Mouse (Mus musculus): ENCODE data around the gene Arih2. TPM values are rescaled to one million over a fixed set of nuclear protein-coding genes. Genes with fewer than 3 reads are reported as not detected.

Arih2 gene
- polyA plus RNA-seq, 1 experiment from 2014 or later: 44.9 TPM

DNA sequence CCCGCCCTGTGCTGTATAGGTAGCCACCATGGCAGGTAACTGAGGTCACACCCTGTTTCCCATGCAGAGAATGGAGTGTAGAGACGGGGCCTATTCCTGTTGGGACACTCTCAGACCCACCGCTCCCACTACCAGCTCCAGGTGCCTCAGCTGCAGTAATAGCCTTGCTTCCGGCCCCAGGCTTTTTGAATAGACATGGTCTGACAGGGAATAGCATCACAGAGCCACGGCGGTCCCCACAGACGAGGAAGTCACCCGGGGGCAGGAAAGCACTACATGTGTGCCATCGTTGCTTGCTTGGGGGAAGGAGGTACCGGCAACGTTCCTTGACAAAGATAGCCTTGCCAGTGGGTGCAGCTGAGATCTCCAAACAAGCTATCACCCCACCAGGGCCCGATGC, 74.3 kb downstream of the Arih2 start:
- Histone ChIP-seq H3K4me3 (ENCODE audit: low read depth, low read length) (no peak overlapping the region), H3K4me1 (ENCODE audit: insufficient read depth) (peaks cover 19% of the 10 kb centered on the region), H3K4me2 (no peak overlapping the region), H3K9ac (no peak overlapping the region), H3K27ac (ENCODE audit: low read depth) (no peak overlapping the region), H3K36me3 (ENCODE audit: insufficient read depth) (peaks cover 63% of the 10 kb centered on the region), H3K9me3 (ENCODE audit: low read depth, low read length) (no peaks in the 10 kb centered on the region), H3K27me3 (ENCODE audit: insufficient read depth, low read length) (no peaks in the 10 kb centered on the region)
- no peak for TF ChIP-seq CTCF (IDR thresholded peaks at IDR 0.05; ENCODE audit: low read depth)
- WGBS: 81% methylated on average over 12 of the region's 12 CpGs
- DNase-seq (no peak), ATAC-seq (ENCODE audit: insufficient read depth) (no peak)

DNA sequence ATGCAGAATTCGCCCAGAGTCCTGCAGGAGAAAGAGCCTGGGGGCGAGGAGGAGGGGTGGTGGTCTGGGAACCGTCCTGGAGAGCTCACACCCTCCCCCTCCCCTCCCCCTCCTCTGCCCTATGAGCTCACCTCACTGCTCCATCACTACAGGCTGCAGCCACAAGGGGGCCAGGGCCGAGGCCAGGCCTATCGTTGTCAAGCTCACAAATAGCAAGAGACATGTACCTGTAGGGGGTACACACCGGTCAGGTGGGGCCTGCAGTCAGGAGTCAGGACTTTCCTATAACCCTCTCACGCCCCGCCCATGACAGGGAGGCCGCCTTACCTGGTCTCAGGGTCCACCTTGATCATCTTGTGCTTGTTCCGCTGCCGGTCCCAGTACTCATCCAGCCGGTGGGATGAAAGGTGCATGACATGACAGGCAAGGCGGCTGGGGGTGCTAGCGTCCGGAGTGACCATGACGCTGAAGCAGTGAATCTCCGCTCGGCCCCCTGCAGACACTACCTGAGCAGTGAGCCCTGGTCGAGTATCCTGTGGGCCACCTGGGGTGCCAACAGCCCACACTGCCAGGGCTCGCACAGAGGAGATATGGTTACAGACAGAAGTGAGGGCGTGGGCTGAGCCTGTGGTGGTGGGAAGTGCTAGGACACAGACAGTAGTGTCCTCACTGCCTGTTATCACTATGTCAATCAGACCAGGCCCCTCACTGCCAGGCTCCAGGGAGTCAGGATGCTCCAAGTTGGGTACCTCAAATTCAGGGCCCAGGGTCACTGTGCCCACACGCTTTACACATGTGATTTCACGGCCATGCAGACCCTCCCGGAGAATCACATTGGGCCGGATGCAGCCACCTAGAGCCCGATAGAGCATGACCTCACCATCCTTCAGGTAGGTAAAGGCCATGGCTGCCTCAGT, 75.2 kb downstream of the Arih2 start:
- 51% methylated on average over 26 of the region's 26 CpGs for WGBS
- no peaks in the 10 kb centered on the region for H3K27me3 ChIP-seq (ENCODE audit: insufficient read depth, low read length)
- no peak for ATAC-seq (ENCODE audit: insufficient read depth)
- peaks cover 63% of the 10 kb centered on the region for H3K36me3 ChIP-seq (ENCODE audit: insufficient read depth)
- H3K9me3 ChIP-seq (ENCODE audit: low read depth, low read length): no peaks in the 10 kb centered on the region
- no peak overlapping the region for H3K4me2 ChIP-seq
- DNase-seq: peak; percentile 72
- H3K4me3 ChIP-seq (ENCODE audit: low read depth, low read length): no peak overlapping the region
- peak; percentile 80 for TF ChIP-seq CTCF (IDR thresholded peaks at IDR 0.05; ENCODE audit: low read depth)
- H3K4me1 ChIP-seq (ENCODE audit: insufficient read depth): peaks cover 18% of the 10 kb centered on the region
- H3K27ac ChIP-seq (ENCODE audit: low read depth): no peak overlapping the region
- H3K9ac ChIP-seq: no peak overlapping the region; the same call in 1 of the 2 replicates

DNA sequence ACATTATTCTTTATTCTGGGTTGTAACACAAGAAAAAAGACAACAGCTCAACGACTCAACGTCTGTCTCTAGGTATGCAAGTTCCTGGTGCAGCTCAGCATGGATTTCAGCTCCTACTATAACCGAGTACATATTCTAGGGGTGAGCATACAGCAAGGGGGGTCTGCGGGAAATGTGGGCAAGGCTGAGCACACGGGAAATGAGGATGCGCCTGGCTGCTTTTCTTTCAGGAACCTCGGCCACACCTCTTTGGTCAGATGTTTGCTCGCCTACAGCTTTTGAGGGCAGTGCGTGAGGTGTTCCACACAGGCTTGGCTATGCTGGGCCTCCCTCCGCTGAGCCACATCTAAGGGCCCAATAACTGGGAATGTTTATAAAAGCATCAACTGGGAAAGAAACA, 76.9 kb downstream of the Arih2 start:
- Histone ChIP-seq H3K27me3 (ENCODE audit: insufficient read depth, low read length) (no peaks in the 10 kb centered on the region), H3K36me3 (ENCODE audit: insufficient read depth) (peaks cover 63% of the 10 kb centered on the region), H3K27ac (ENCODE audit: low read depth) (no peak overlapping the region), H3K9me3 (ENCODE audit: low read depth, low read length) (no peaks in the 10 kb centered on the region), H3K4me1 (ENCODE audit: insufficient read depth) (peaks cover 23% of the 10 kb centered on the region), H3K4me2 (no peak overlapping the region), H3K4me3 (ENCODE audit: low read depth, low read length) (no peak overlapping the region), H3K9ac (no peak overlapping the region)
- DNase-seq (no peak), ATAC-seq (ENCODE audit: insufficient read depth) (no peak)
- 71% methylated on average over 10 of the region's 10 CpGs for WGBS
- no peak for TF ChIP-seq CTCF (IDR thresholded peaks at IDR 0.05; ENCODE audit: low read depth)

DNA sequence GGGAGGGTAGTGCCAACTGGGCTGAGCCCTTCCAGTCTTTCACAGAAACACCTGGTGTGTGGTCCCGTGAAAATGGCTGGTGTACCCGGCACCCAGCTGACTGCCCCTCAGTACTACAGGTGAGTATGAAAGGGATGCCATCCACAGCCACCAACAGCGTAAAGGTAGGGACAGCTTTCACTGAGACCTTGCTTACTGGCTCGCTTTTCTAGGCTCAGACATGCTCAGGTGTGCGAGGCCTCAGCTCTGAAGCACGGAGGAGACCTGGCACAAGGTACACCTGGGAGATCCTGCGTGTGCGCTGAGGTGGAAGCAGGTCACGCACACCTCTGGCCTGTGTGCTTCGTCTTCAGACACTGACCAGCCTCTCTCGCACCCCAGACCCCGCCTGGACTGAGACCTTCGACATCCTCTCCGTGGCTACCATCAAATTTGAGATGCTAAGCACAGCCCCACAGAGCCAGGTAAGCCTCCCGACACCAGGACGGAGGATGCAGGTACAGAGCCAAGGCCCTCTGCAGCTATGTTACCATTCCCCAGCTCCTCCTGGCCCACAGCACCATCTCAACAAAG, 77.7 kb downstream of the Arih2 start:
- 91% methylated on average over 16 of the region's 16 CpGs for WGBS
- Histone ChIP-seq H3K36me3 (ENCODE audit: insufficient read depth) (peaks cover 60% of the 10 kb centered on the region), H3K27ac (ENCODE audit: low read depth) (no peak overlapping the region), H3K9me3 (ENCODE audit: low read depth, low read length) (no peaks in the 10 kb centered on the region), H3K4me1 (ENCODE audit: insufficient read depth) (peaks cover 17% of the 10 kb centered on the region), H3K27me3 (ENCODE audit: insufficient read depth, low read length) (no peaks in the 10 kb centered on the region), H3K9ac (no peak overlapping the region), H3K4me3 (ENCODE audit: low read depth, low read length) (no peak overlapping the region), H3K4me2 (no peak overlapping the region)
- ATAC-seq (ENCODE audit: insufficient read depth) (no peak), DNase-seq (no peak)
- TF ChIP-seq CTCF (IDR thresholded peaks at IDR 0.05; ENCODE audit: low read depth): no peak

DNA sequence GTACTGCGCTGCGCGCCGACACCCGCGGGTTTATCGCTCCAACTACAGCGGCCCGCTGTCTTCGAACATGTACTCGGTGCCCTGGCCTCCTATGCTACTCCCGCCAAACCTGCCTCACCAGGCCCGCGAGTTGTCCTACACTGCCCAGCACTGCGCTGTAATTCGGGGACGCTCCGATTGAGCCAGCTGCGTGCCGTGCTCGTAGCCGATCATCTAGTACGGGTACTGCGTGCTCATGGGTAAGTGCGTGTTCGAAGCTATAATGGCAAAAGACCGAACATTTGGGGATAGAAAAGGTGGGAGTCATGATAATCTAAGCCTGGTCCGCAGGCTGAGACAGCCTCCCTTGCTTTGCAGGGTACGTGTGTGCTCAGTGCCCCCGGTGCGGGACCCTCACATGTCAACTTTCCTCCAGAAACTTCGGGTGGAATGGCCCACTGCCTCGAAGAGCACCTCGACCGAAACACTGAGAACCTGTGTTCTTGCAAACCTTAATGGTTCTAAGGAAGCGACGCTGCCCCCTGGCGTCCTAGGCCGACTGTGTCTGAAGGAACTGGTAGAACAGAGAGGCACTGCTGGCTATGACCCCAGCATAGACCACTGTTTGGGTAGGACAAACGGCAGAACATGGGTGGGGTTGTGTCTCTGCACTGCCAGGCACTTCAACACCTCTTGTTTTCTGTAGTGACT, 78.8 kb downstream of the Arih2 start:
- Histone ChIP-seq H3K9ac (peak overlapping the region; percentile 62), H3K4me2 (peak overlapping the region; percentile 100), H3K27me3 (ENCODE audit: insufficient read depth, low read length) (no peaks in the 10 kb centered on the region), H3K4me1 (ENCODE audit: insufficient read depth) (peaks cover 17% of the 10 kb centered on the region), H3K4me3 (ENCODE audit: low read depth, low read length) (peak overlapping the region; percentile 72), H3K36me3 (ENCODE audit: insufficient read depth) (peaks cover 57% of the 10 kb centered on the region), H3K9me3 (ENCODE audit: low read depth, low read length) (no peaks in the 10 kb centered on the region), H3K27ac (ENCODE audit: low read depth) (peak overlapping the region; percentile 58)
- DNase-seq: peak; percentile 92
- ATAC-seq (ENCODE audit: insufficient read depth): peak; percentile 12; the same call in 1 of the 2 replicates
- peak; percentile 82 for TF ChIP-seq CTCF (IDR thresholded peaks at IDR 0.05; ENCODE audit: low read depth)
- 2% methylated on average over 40 of the region's 40 CpGs for WGBS

DNA sequence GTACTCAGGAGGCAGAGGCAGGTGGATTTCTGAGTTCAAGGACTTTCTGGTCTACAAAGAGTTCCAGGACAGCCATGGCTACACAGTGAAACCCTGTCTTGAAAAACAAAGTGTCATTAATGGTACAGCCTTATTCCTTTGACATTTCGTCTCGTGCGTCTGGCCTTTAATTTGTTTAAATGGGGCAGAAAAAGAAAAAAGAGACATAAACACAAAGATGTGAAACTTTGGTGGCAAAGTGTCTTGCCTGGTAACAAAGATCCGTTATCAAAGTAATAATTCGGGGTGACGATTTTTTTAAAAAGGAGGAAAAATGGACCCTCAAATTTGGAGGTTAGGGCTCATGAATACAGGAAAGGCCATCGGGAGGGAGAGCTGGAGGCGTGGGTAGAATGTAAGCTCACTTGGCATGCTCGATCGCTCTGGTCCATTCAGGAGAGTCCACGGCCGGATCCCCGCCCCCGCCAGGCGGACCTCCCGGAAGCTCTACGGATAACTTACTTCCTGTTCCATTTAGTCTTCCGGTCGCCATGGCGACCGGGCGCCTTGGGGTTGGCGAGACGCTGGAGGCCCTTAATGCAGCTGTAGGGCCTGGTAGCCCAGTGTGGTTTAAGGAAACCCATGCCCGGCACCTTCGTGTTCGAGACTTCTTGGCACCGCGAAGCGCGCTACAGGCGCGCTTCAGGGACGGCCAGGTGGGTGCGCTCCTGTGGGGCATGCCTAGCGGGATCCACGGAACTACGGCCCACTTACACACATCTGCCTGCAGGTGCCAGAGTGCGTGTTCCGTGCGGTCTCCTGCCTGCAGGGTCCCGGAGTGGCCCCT, 79.6 kb downstream of the Arih2 start, which contains the start of gene Dalrd3:
Gene Dalrd3, plus strand, starts transcription at position 506 of the 826 bp plus-strand sequence.
- ATAC-seq (ENCODE audit: insufficient read depth): peak; percentile 65
- Histone ChIP-seq H3K36me3 (ENCODE audit: insufficient read depth) (peaks cover 57% of the 10 kb centered on the region), H3K27ac (ENCODE audit: low read depth) (peak within 1 kb of the TSS; percentile 58), H3K4me1 (ENCODE audit: insufficient read depth) (peaks cover 17% of the 10 kb centered on the region), H3K4me3 (ENCODE audit: low read depth, low read length) (peak within 1 kb of the TSS; percentile 72), H3K4me2 (peak within 1 kb of the TSS; percentile 100), H3K27me3 (ENCODE audit: insufficient read depth, low read length) (no peaks in the 10 kb centered on the region), H3K9me3 (ENCODE audit: low read depth, low read length) (no peaks in the 10 kb centered on the region), H3K9ac (peak within 1 kb of the TSS; percentile 62)
- TF ChIP-seq CTCF (IDR thresholded peaks at IDR 0.05; ENCODE audit: low read depth): no peak
- peak; percentile 97 for DNase-seq
- 5% methylated on average over 42 of the region's 42 CpGs for WGBS
